Mouse (Mus musculus): ENCODE measurements around the gene Sertad3. TPM values are rescaled to one million over a fixed set of nuclear protein-coding genes. Genes with fewer than 3 reads are reported as not detected.

Sertad3 gene
- 13.0 and 13.4 TPM in 2 replicates for polyA plus RNA-seq (2015; fragmentation: Nextera tagmentation; extraction: Ambion mirVana)

- H3K9me3 ChIP-seq, result no peaks in the 10 kb centered on the region
- WGBS, result under 1% methylated on average over 36 of the region's 36 CpGs
Measured at GRCm38 (mm10) chr7:27473156-27473834, at the start of gene Sertad3. Gene Sertad3, plus strand, starts transcription at chr7:27473768.

GRCm38 (mm10) chr7:27427387-27427786, 46.2 kb upstream of the Sertad3 start:
- ATAC-seq (ENCODE audit: low FRiP score), result no peak
- H3K4me2 ChIP-seq, result no peak overlapping the region
- 100% methylated on average over 1 of the region's 1 CpGs for WGBS
- peaks cover 16% of the 10 kb centered on the region; the same call in 1 of the 2 replicates for H3K27me3 ChIP-seq
- H3K4me1 ChIP-seq (replicated peaks), result no peaks in the 10 kb centered on the region
- no peak overlapping the region for H3K27ac ChIP-seq
- peaks cover 40% of the 10 kb centered on the region for H3K36me3 ChIP-seq
- H3K9me3 ChIP-seq, result peaks cover 9% of the 10 kb centered on the region; the same call in 1 of the 2 replicates
- no peak overlapping the region for H3K9ac ChIP-seq
- H3K4me3 ChIP-seq, result no peak overlapping the region

More at GRCm38 (mm10) chr7:27473156-27473834, at the start of gene Sertad3:
- Histone ChIP-seq H3K27ac (peak within 1 kb of the TSS; percentile 86), H3K4me2 (peak within 1 kb of the TSS; percentile 69), H3K36me3 (peaks cover 11% of the 10 kb centered on the region; the same call in 1 of the 2 replicates), H3K27me3 (no peaks in the 10 kb centered on the region), H3K4me1 (replicated peaks) (peaks cover 11% of the 10 kb centered on the region), H3K9ac (peak within 1 kb of the TSS; percentile 67), H3K4me3 (peak within 1 kb of the TSS; percentile 56)
- peak; percentile 92 for ATAC-seq (ENCODE audit: low FRiP score)

- no peak overlapping the region for H3K27ac ChIP-seq
- peaks cover 19% of the 10 kb centered on the region for H3K27me3 ChIP-seq
- 74% methylated on average over 11 of the region's 11 CpGs for WGBS
- no peak overlapping the region for H3K9ac ChIP-seq
- no peak overlapping the region for H3K4me3 ChIP-seq
- H3K9me3 ChIP-seq, result 0 out of 2 replicates have a peak, but pooled peaks cover 4% of the 10 kb centered on the region
- H3K4me2 ChIP-seq, result no peak overlapping the region
- H3K36me3 ChIP-seq, result peaks cover 41% of the 10 kb centered on the region
- no peak for ATAC-seq (ENCODE audit: low FRiP score)
- no peaks in the 10 kb centered on the region for H3K4me1 ChIP-seq (replicated peaks)
Measured at GRCm38 (mm10) chr7:27428002-27428401, 45.6 kb upstream of the Sertad3 start.

GRCm38 (mm10) chr7:27429135-27429534, 44.4 kb upstream of the Sertad3 start:
- H3K9me3 ChIP-seq, result 0 out of 2 replicates have a peak, but pooled peaks cover 4% of the 10 kb centered on the region
- no peak overlapping the region for H3K9ac ChIP-seq
- H3K27me3 ChIP-seq, result peaks cover 24% of the 10 kb centered on the region
- H3K4me3 ChIP-seq, result no peak overlapping the region
- 61% methylated on average over 2 of the region's 2 CpGs for WGBS
- H3K4me1 ChIP-seq (replicated peaks), result no peaks in the 10 kb centered on the region
- ATAC-seq (ENCODE audit: low FRiP score), result no peak
- peaks cover 31% of the 10 kb centered on the region for H3K36me3 ChIP-seq
- H3K4me2 ChIP-seq, result no peak overlapping the region
- H3K27ac ChIP-seq, result no peak overlapping the region

GRCm38 (mm10) chr7:27433349-27433748, 40.2 kb upstream of the Sertad3 start:
- no peaks in the 10 kb centered on the region for H3K4me1 ChIP-seq (replicated peaks)
- H3K4me3 ChIP-seq, result no peak overlapping the region
- 0 out of 2 replicates have a peak, but pooled peaks cover 4% of the 10 kb centered on the region for H3K9me3 ChIP-seq
- no peak for ATAC-seq (ENCODE audit: low FRiP score)
- H3K36me3 ChIP-seq, result peaks cover 22% of the 10 kb centered on the region
- H3K4me2 ChIP-seq, result no peak overlapping the region
- no peak overlapping the region for H3K27ac ChIP-seq
- WGBS, result 31% methylated on average over 10 of the region's 10 CpGs
- H3K27me3 ChIP-seq, result peaks cover 37% of the 10 kb centered on the region
- no peak overlapping the region for H3K9ac ChIP-seq

GRCm38 (mm10) chr7:27433794-27434193, 39.8 kb upstream of the Sertad3 start:
- Histone ChIP-seq H3K9ac (no peak overlapping the region), H3K4me2 (no peak overlapping the region), H3K27me3 (peaks cover 37% of the 10 kb centered on the region), H3K36me3 (peaks cover 22% of the 10 kb centered on the region), H3K27ac (no peak overlapping the region), H3K4me1 (replicated peaks) (no peaks in the 10 kb centered on the region), H3K9me3 (0 out of 2 replicates have a peak, but pooled peaks cover 4% of the 10 kb centered on the region), H3K4me3 (no peak overlapping the region)
- WGBS, result 10% methylated on average over 10 of the region's 10 CpGs
- ATAC-seq (ENCODE audit: low FRiP score), result no peak

GRCm38 (mm10) chr7:27437544-27437943, 36.0 kb upstream of the Sertad3 start:
- H3K9ac ChIP-seq, result no peak overlapping the region
- peaks cover 3% of the 10 kb centered on the region; the same call in 1 of the 2 replicates for H3K9me3 ChIP-seq
- H3K27me3 ChIP-seq, result peaks cover 32% of the 10 kb centered on the region
- H3K36me3 ChIP-seq, result peaks cover 42% of the 10 kb centered on the region
- no peak for ATAC-seq (ENCODE audit: low FRiP score)
- no peak overlapping the region for H3K27ac ChIP-seq
- H3K4me2 ChIP-seq, result no peak overlapping the region
- 62% methylated on average over 5 of the region's 5 CpGs for WGBS
- H3K4me1 ChIP-seq (replicated peaks), result no peaks in the 10 kb centered on the region
- H3K4me3 ChIP-seq, result no peak overlapping the region

GRCm38 (mm10) chr7:27440014-27440413, 33.6 kb upstream of the Sertad3 start:
- Histone ChIP-seq H3K4me1 (replicated peaks) (no peaks in the 10 kb centered on the region), H3K4me2 (no peak overlapping the region), H3K9ac (no peak overlapping the region), H3K27me3 (peaks cover 17% of the 10 kb centered on the region), H3K4me3 (no peak overlapping the region), H3K27ac (no peak overlapping the region), H3K9me3 (peaks cover 3% of the 10 kb centered on the region; the same call in 1 of the 2 replicates), H3K36me3 (peaks cover 36% of the 10 kb centered on the region)
- 78% methylated on average over 4 of the region's 4 CpGs for WGBS
- ATAC-seq (ENCODE audit: low FRiP score), result no peak

GRCm38 (mm10) chr7:27446051-27446450, 27.5 kb upstream of the Sertad3 start:
- WGBS, result 2% methylated on average over 18 of the region's 18 CpGs
- peaks cover 31% of the 10 kb centered on the region for H3K27me3 ChIP-seq
- H3K9me3 ChIP-seq, result no peaks in the 10 kb centered on the region
- H3K36me3 ChIP-seq, result peaks cover 9% of the 10 kb centered on the region; the same call in 1 of the 2 replicates
- 0 out of 2 replicates have a peak, but pooled peaks have one; percentile 1 for ATAC-seq (ENCODE audit: low FRiP score)
- peaks cover 28% of the 10 kb centered on the region for H3K4me1 ChIP-seq (replicated peaks)
- H3K9ac ChIP-seq, result peak overlapping the region; percentile 89
- H3K27ac ChIP-seq, result peak overlapping the region; percentile 86
- peak overlapping the region; percentile 90 for H3K4me2 ChIP-seq
- H3K4me3 ChIP-seq, result peak overlapping the region; percentile 65

- peaks cover 28% of the 10 kb centered on the region for H3K4me1 ChIP-seq (replicated peaks)
- WGBS, result 8% methylated on average over 38 of the region's 53 CpGs
- peak overlapping the region; percentile 89 for H3K9ac ChIP-seq
- peaks cover 4% of the 10 kb centered on the region; the same call in 1 of the 2 replicates for H3K36me3 ChIP-seq
- ATAC-seq (ENCODE audit: low FRiP score), result peak; percentile 57
- peaks cover 31% of the 10 kb centered on the region for H3K27me3 ChIP-seq
- H3K4me2 ChIP-seq, result peak overlapping the region; percentile 90
- no peaks in the 10 kb centered on the region for H3K9me3 ChIP-seq
- H3K4me3 ChIP-seq, result peak overlapping the region; percentile 65
- H3K27ac ChIP-seq, result peak overlapping the region; percentile 86
Measured at GRCm38 (mm10) chr7:27446521-27447418, 26.8 kb upstream of the Sertad3 start.

GRCm38 (mm10) chr7:27447419-27448286, 25.9 kb upstream of the Sertad3 start, which contains the start of the genes Sptbn4 and Blvrb:
Gene Sptbn4, minus strand, starts transcription at chr7:27447686.
Gene Blvrb, plus strand, starts transcription at chr7:27447978.
- WGBS, result 2% methylated on average over 54 of the region's 54 CpGs
- peak within 1 kb of the TSS; percentile 65 for H3K4me3 ChIP-seq
- peak; percentile 93 for ATAC-seq (ENCODE audit: low FRiP score)
- peak within 1 kb of the TSS; percentile 86 for H3K27ac ChIP-seq
- peaks cover 28% of the 10 kb centered on the region for H3K4me1 ChIP-seq (replicated peaks)
- no peaks in the 10 kb centered on the region for H3K36me3 ChIP-seq
- peak within 1 kb of the TSS; percentile 89 for H3K9ac ChIP-seq
- peaks cover 32% of the 10 kb centered on the region for H3K27me3 ChIP-seq
- H3K4me2 ChIP-seq, result peak within 1 kb of the TSS; percentile 90
- H3K9me3 ChIP-seq, result no peaks in the 10 kb centered on the region
